Mouse (Mus musculus): Measurements from ENCODE around the gene Dcp1a.

DNA sequence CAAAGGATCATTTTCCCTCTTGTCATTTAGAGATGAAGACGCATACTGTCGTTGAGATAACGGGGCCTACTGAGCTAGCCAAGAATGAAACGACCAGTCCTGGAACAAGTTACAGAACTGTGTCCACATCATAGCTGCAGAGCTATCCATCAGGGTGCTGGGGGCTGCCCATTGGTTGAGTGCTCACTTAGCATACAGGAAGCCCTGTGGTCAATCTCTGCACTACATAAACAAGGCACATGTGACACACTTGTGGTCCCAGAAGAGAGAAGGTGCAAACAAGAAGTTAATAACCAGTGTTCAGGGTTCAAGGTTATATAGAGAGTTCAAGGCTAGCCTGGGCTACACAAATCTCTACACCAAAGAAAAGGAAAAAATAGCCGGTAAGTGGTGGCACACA is 52.1 kb downstream of the Dcp1a start:
- no peak for TF ChIP-seq POLR2A (IDR thresholded peaks at IDR 0.05; ENCODE audit: insufficient read depth, low read depth, low read length)
- no peak for TF ChIP-seq CTCF (IDR thresholded peaks at IDR 0.05; ENCODE audit: insufficient read depth, low read depth, low read length)

Measured in olfactory bulb, adult 2 months (tissue).